Mouse (Mus musculus) megakaryocyte, embryonic 14.5 days (primary cell): ENCODE measurements around the gene Zc3h15. TPM values are rescaled to one million over a fixed set of nuclear protein-coding genes. Genes with fewer than 3 reads are reported as not detected.
"Not testable (repeated sequence)": the region's sequence is repeated elsewhere in the genome, so short reads cannot be mapped to it uniquely, and the experiment has no call there.

ENCODE experiments used
- H3K27me3 ChIP-seq: replicated peaks from 2 replicates; pipeline ENCODE3; 2012; ENCODE audit warnings: inconsistent platforms
- H3K36me3 ChIP-seq: replicated peaks from 2 replicates; pipeline ENCODE3; 2012; ENCODE audit warnings: low read length, inconsistent platforms, mixed read lengths
- H3K4me1 ChIP-seq: 2 replicates; pipeline ENCODE4 v1.6.1; 2012; ENCODE audit warnings: inconsistent platforms
- H3K4me3 ChIP-seq: replicated peaks from 2 replicates; pipeline ENCODE3; 2012; ENCODE audit warnings: moderate library complexity, mild to moderate bottlenecking, inconsistent platforms
- H3K9me3 ChIP-seq: 2 replicates; pipeline ENCODE4 v1.6.1; 2012; ENCODE audit warnings: inconsistent platforms
- FLI1 ChIP-seq: IDR thresholded peaks from 2 replicates; pipeline ENCODE4 v1.6.1; 2012; ENCODE audit warnings: low read length, inconsistent platforms, mixed read lengths
- GATA1 ChIP-seq: IDR thresholded peaks from 3 replicates; pipeline ENCODE4 v1.6.1; 2012; ENCODE audit warnings: mixed read lengths, low read length, inconsistent platforms, borderline replicate concordance
- polyA plus RNA-seq: library from polyadenylated mRNA; stranded (reverse); fragments of >175 nt; gene quantifications from 2 replicates; pipeline ENCODE4 v1.2.3, GENCODE M21; 2012; ENCODE audit warnings: low replicate concordance; ENCODE audit not compliant: insufficient read depth

Gene Zc3h15
- polyA plus RNA-seq, 1 experiment, result 355 TPM

DNA sequence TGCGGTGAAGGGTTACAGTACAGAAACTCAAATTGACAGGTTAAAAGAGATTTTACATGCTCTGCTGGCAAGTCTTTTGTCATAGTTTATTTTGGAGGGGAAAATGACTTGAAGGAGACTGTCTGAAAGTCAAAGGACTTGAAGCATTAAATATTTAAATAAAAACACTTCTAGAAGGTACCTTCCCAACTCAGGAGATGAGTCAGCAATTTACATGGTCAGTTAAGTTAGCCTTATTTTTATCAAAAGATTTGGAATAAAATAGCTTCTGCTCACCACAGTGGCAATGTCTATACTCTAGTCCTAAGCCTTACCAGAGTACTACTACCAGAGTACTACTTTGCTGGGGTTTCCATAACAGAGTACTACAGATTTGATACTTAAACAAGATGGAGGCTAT lies 2.2 kb upstream of the Zc3h15 start:
- Histone ChIP-seq H3K4me1 (peaks cover 25% of the 10 kb centered on the region), H3K27me3 (peaks cover 2% of the 10 kb centered on the region), H3K9me3 (no peaks in the 10 kb centered on the region), H3K4me3 (no peak overlapping the region), H3K36me3 (no peaks in the 10 kb centered on the region)
- TF ChIP-seq FLI1 (no peak), GATA1 (no peak)

DNA sequence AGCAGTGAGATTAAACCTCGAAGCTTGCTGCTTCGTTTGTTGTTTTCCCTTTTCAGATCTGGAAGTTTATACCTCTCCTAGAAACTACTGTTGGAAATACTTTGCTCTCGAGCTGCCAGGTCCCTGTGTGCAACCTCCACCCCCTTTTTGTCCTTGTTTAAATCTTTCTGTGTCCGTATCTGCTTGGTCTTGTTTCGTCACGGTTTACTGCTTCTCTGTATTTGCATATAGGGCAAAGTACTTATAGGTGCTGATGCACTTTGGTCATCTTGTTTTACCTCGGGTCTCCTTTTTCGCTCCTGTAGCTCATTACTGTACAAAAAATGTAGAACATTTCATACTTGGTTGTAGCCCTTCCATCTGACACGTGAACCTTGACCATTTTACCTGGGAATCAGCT lies 4.7 kb downstream of the Zc3h15 start:
- Histone ChIP-seq H3K9me3 (no peaks in the 10 kb centered on the region), H3K4me1 (peaks cover 49% of the 10 kb centered on the region), H3K36me3 (peaks cover 15% of the 10 kb centered on the region), H3K27me3 (no peaks in the 10 kb centered on the region), H3K4me3 (no peak overlapping the region)
- TF ChIP-seq GATA1, result no peak
- TF ChIP-seq FLI1, result no peak

DNA sequence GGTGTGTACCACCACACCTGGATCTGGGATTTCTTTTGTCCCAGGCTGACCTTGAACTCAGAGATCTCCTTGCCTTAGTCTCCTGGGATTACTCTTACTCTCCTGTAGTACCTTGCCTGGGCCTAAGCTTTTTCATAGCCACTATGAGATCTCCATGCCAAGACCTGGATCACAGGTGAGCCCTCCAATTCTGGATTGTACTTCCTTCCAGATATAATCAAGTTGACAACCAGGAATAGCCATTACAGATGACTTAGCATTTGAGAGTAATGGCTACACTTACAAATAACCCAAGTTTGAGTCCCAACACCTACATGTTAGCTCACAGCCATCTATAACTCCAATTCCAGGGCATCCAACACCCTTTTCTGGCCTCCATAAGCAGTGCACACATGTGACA lies 8.4 kb downstream of the Zc3h15 start:
- H3K36me3 ChIP-seq, result peaks cover 48% of the 10 kb centered on the region
- H3K27me3 ChIP-seq, result no peaks in the 10 kb centered on the region
- TF ChIP-seq FLI1, result no peak
- no peaks in the 10 kb centered on the region for H3K9me3 ChIP-seq
- no peak overlapping the region for H3K4me3 ChIP-seq
- H3K4me1 ChIP-seq, result peaks cover 33% of the 10 kb centered on the region

DNA sequence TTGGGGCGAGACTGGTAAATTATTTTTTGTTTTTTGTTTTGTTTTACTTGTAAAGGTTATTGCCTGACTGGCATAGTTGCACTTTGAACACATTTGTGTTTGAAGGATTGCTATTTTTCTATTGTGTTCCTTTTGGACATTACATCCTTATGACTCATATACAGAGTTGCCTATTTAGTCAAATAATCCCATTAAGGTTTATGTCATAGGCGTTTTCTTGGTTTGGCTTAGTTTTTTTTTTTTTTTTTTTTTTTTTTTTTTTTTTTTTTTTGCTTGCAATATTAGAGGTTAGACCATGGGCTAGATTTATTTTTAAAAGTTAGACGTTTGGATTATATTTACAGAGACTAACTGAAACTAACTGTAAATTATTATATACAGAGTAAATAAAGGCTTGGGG lies 15.0 kb downstream of the Zc3h15 start:
- H3K4me3 ChIP-seq, result no peak overlapping the region
- H3K27me3 ChIP-seq, result no peaks in the 10 kb centered on the region
- H3K9me3 ChIP-seq, result no peaks in the 10 kb centered on the region
- peaks cover 90% of the 10 kb centered on the region for H3K36me3 ChIP-seq
- H3K4me1 ChIP-seq, result no peaks in the 10 kb centered on the region; the same call in 1 of the 2 replicates
- TF ChIP-seq GATA1 (no peak), FLI1 (no peak)

DNA sequence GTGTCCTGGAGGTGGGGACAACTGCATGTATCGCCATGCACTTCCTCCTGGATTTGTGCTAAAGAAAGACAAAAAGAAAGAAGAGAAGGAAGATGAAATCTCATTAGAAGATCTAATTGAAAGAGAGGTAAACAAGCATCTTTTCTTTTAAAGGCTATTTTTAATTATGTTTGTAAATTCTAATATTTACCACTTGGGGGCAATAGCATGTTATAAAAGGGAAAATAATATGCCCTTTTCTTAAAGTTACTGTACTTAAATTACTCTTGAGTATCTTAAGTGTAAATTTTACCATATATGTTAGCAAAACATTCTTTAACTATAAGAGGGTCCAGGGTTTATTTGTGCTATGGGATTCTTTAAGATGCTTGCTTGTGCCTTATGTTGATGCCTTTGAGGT lies 15.9 kb downstream of the Zc3h15 start:
- Histone ChIP-seq H3K36me3 (peaks cover 86% of the 10 kb centered on the region), H3K4me1 (no peaks in the 10 kb centered on the region; the same call in 1 of the 2 replicates), H3K9me3 (no peaks in the 10 kb centered on the region), H3K4me3 (no peak overlapping the region), H3K27me3 (no peaks in the 10 kb centered on the region)
- TF ChIP-seq GATA1 (no peak), FLI1 (no peak)

DNA sequence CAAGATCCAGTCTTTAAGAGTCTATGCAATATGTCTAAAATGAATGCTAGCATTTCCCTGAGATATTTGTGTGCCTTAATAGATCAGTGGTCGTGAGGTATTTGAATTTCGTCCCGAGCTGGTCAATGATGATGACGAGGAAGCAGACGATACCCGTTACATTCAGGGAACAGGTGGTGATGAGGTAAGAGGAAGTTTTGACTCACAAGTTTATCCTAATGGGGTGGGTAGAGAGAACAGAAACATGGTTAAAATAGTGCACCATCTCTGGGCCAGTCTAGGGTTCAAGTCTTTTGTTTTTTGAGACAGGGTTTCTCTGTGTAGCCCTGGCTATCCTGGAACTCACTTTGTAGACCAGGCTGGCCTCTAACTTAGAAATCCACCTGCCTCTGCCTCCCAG lies 17.1 kb downstream of the Zc3h15 start:
- peaks cover 77% of the 10 kb centered on the region for H3K36me3 ChIP-seq
- TF ChIP-seq FLI1, result no peak
- no peak for TF ChIP-seq GATA1

DNA sequence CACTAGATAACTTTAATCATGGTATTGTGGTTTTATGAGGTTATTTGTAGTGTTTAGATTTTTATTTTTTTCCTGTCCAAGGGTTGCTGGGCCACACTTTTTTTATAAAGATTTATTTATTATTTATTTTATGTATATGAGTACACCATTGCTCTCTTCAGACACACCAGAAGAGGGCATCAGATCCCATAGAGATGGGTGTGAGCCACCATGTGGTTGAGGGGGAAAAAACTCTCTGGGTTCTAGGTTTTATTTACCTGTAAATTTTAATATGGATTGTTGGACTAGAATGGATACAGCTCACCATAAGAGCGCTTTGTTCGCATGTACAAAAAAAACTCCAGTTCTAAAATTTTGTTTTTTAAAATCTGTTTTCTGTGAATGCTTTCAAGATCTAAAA lies 20.8 kb downstream of the Zc3h15 start:
- not testable (repeated sequence) for H3K4me3 ChIP-seq, H3K4me1 ChIP-seq, H3K27me3 ChIP-seq, H3K9me3 ChIP-seq
- peaks cover 71% of the 10 kb centered on the region for H3K36me3 ChIP-seq

More for the DNA sequence above, 17.1 kb downstream of the Zc3h15 start:
- Histone ChIP-seq H3K27me3 (no peaks in the 10 kb centered on the region), H3K4me1 (no peaks in the 10 kb centered on the region), H3K9me3 (no peaks in the 10 kb centered on the region), H3K4me3 (no peak overlapping the region)

DNA sequence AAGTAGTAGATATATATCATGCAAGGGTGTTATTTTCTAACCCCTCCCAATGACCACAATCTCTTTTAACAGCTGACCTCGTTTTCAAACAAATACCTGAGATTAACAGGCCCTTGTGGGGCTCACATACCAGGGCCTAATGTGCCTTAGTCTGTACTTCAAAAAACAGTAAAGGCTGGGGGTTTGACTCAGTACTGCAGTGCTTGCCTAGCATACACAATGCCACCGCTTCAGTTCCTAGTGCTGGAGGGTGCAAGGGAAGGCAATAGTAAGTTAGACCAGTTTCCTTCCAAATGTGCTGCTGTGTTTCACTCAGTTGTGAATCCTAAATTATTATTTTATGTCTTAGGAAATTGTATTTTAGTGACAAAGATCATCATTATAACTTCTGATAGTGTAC lies 23.2 kb downstream of the Zc3h15 start:
- Histone ChIP-seq H3K27me3 (no peaks in the 10 kb centered on the region), H3K9me3 (no peaks in the 10 kb centered on the region), H3K36me3 (peaks cover 60% of the 10 kb centered on the region), H3K4me3 (no peak overlapping the region), H3K4me1 (peaks cover 4% of the 10 kb centered on the region; the same call in 1 of the 2 replicates)
- TF ChIP-seq FLI1, result no peak
- TF ChIP-seq GATA1, result no peak

DNA sequence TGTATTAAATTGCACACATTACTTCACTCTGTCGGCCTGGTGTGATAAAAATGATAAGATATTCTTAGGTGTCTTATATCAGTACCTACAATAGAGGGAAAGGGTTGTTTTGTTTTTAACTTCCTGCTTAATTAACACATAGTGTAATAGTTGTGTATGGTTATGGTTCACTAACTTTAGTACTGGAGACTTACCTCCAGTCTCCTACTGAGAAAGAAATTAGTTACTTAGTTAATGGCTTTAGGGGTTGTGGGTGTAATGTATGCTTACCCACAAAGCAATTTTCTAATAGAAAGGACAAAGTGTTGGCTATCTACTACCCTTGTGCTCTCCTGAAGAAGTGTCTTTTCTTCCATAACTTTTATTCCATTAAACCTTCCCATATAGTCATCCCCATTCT lies 23.8 kb downstream of the Zc3h15 start:
- Histone ChIP-seq H3K9me3 (no peaks in the 10 kb centered on the region), H3K4me1 (peaks cover 5% of the 10 kb centered on the region), H3K4me3 (no peak overlapping the region), H3K36me3 (peaks cover 60% of the 10 kb centered on the region), H3K27me3 (no peaks in the 10 kb centered on the region)
- TF ChIP-seq GATA1 (no peak), FLI1 (no peak)

DNA sequence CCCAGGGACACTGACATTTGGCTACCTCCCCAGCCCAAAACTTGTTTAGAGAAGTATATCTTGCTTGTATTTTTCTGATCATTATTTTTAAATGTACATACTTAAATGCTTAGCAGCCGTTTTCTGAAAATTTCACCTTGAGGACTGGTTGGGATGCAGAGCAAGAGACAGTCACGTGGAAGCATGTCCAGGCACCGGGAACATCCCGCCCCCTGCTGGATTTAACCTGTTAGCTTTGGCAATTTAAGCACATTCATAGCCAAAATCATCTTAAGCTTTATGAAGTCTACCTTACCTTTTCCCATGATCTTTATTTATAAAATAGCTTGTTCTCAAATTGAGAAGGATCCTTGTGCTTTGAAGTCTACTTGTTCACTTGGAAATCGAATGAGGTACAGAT lies 25.8 kb downstream of the Zc3h15 start:
- Histone ChIP-seq H3K27me3 (no peaks in the 10 kb centered on the region), H3K4me3 (no peak overlapping the region), H3K4me1 (peaks cover 9% of the 10 kb centered on the region), H3K9me3 (no peaks in the 10 kb centered on the region), H3K36me3 (peaks cover 67% of the 10 kb centered on the region)
- no peak for TF ChIP-seq GATA1
- TF ChIP-seq FLI1, result no peak

DNA sequence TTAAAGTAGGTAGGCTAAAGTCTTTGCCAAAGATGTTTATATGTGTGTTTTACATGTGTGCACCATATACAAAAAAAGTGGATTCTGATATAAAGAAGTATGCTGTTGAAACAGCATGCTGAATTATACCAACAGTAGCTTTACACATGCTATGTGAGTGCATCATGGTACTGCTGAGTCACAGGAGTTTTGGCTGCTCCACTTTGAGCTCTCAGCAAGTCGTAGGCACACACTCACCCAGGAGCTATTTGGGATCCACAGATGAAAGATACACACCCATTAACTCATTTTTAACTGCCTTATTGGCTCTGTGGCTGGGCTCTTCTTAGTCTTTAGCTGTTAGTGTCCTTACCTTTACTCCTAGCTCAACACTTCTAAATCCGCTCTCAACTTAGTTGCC lies 27.6 kb downstream of the Zc3h15 start:
- Histone ChIP-seq H3K36me3 (peaks cover 65% of the 10 kb centered on the region), H3K9me3 (no peaks in the 10 kb centered on the region)
- TF ChIP-seq FLI1 (no peak), GATA1 (no peak)

DNA sequence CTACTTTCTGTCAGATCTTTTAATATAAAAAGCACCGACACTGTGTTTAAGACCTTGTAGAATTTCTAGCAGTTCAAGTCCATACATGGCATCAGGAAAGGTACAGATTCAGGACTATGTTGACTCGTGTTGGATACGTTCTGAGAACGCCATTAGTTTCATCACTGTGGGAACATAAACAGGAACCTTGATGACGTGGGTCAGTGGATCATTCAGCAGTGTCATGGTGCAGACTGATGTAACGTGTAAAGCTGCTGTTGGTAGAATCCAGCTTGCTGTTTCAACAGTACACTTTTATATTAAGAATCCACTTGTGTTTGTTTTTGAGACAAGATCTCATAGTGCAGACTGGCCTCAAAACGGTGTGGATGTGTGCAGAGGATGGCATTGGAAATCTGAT lies 28.8 kb downstream of the Zc3h15 start:
- H3K36me3 ChIP-seq, result peaks cover 54% of the 10 kb centered on the region
- TF ChIP-seq GATA1 (no peak), FLI1 (no peak)
- H3K27me3 ChIP-seq, result no peaks in the 10 kb centered on the region
- no peak overlapping the region for H3K4me3 ChIP-seq
- peaks cover 13% of the 10 kb centered on the region for H3K4me1 ChIP-seq
- H3K9me3 ChIP-seq, result no peaks in the 10 kb centered on the region

More for the DNA sequence above, 27.6 kb downstream of the Zc3h15 start:
- H3K27me3 ChIP-seq, result no peaks in the 10 kb centered on the region
- H3K4me3 ChIP-seq, result no peak overlapping the region
- H3K4me1 ChIP-seq, result peaks cover 13% of the 10 kb centered on the region
